Mouse (Mus musculus): Measurements from ENCODE around the gene Mrps27. TPM values are rescaled to one million over a fixed set of nuclear protein-coding genes. Genes with fewer than 3 reads are reported as not detected.
A peak's percentile ranks its signal among the peaks of the same experiment; 100 is the strongest.

Mrps27 gene
- polyA plus RNA-seq, 1 experiment from 2014 or later: 64.1 TPM

- peak; percentile 99 for DNase-seq (ENCODE audit: low spot score, missing footprints)
- H3K4me3 ChIP-seq (ENCODE audit: low read depth, low read length): no peak overlapping the region
- no peaks in the 10 kb centered on the region for H3K27me3 ChIP-seq (ENCODE audit: control insufficient read depth, insufficient read depth, low read length)
- ATAC-seq (ENCODE audit: low FRiP score): peak; percentile 42; the same call in 1 of the 2 replicates
- H3K36me3 ChIP-seq (ENCODE audit: control insufficient read depth, insufficient read depth, low read length): no peaks in the 10 kb centered on the region
- H3K9ac ChIP-seq (ENCODE audit: low read length): no peak overlapping the region
- H3K27ac ChIP-seq (ENCODE audit: low read depth, low read length): no peak overlapping the region
- H3K4me2 ChIP-seq: no peak overlapping the region
- H3K4me1 ChIP-seq (ENCODE audit: control insufficient read depth, insufficient read depth, low read length): no peaks in the 10 kb centered on the region
- H3K9me3 ChIP-seq (ENCODE audit: control insufficient read depth, low read length): no peaks in the 10 kb centered on the region
- WGBS: 31% methylated on average over 6 of the region's 6 CpGs
These were observed 31.0 kb downstream of the Mrps27 start for GRCm38 (mm10) chr13:99375550-99375949.

- no peaks in the 10 kb centered on the region for H3K27me3 ChIP-seq (ENCODE audit: control insufficient read depth, insufficient read depth, low read length)
- H3K9ac ChIP-seq (ENCODE audit: low read length): no peak overlapping the region
- WGBS: 93% methylated on average over 6 of the region's 6 CpGs
- no peaks in the 10 kb centered on the region for H3K36me3 ChIP-seq (ENCODE audit: control insufficient read depth, insufficient read depth, low read length)
- no peaks in the 10 kb centered on the region for H3K9me3 ChIP-seq (ENCODE audit: control insufficient read depth, low read length)
- no peak overlapping the region for H3K4me3 ChIP-seq (ENCODE audit: low read depth, low read length)
- no peak overlapping the region for H3K27ac ChIP-seq (ENCODE audit: low read depth, low read length)
- ATAC-seq (ENCODE audit: low FRiP score) (no peak), DNase-seq (ENCODE audit: low spot score, missing footprints) (no peak)
- H3K4me1 ChIP-seq (ENCODE audit: control insufficient read depth, insufficient read depth, low read length): peaks cover under 1% of the 10 kb centered on the region; the same call in 1 of the 2 replicates
- no peak overlapping the region for H3K4me2 ChIP-seq
These were observed 32.5 kb downstream of the Mrps27 start for GRCm38 (mm10) chr13:99377055-99377454.

GRCm38 (mm10) chr13:99378223-99378622 lies 33.6 kb downstream of the Mrps27 start:
- DNase-seq (ENCODE audit: low spot score, missing footprints): no peak
- ATAC-seq (ENCODE audit: low FRiP score): no peak
- H3K4me1 ChIP-seq (ENCODE audit: control insufficient read depth, insufficient read depth, low read length): peaks cover 2% of the 10 kb centered on the region; the same call in 1 of the 2 replicates
- no peak overlapping the region for H3K4me3 ChIP-seq (ENCODE audit: low read depth, low read length)
- H3K27ac ChIP-seq (ENCODE audit: low read depth, low read length): no peak overlapping the region
- H3K9ac ChIP-seq (ENCODE audit: low read length): no peak overlapping the region
- no peak overlapping the region for H3K4me2 ChIP-seq
- no peaks in the 10 kb centered on the region for H3K27me3 ChIP-seq (ENCODE audit: control insufficient read depth, insufficient read depth, low read length)
- no peaks in the 10 kb centered on the region for H3K36me3 ChIP-seq (ENCODE audit: control insufficient read depth, insufficient read depth, low read length)
- 87% methylated on average over 1 of the region's 1 CpGs for WGBS
- H3K9me3 ChIP-seq (ENCODE audit: control insufficient read depth, low read length): no peaks in the 10 kb centered on the region

- no peak overlapping the region for H3K9ac ChIP-seq (ENCODE audit: low read length)
- no peak overlapping the region for H3K4me2 ChIP-seq
- 51% methylated on average over 6 of the region's 6 CpGs for WGBS
- ATAC-seq (ENCODE audit: low FRiP score): peak; percentile 69
- H3K4me1 ChIP-seq (ENCODE audit: control insufficient read depth, insufficient read depth, low read length): peaks cover 7% of the 10 kb centered on the region
- no peak overlapping the region for H3K4me3 ChIP-seq (ENCODE audit: low read depth, low read length)
- no peak overlapping the region for H3K27ac ChIP-seq (ENCODE audit: low read depth, low read length)
- no peaks in the 10 kb centered on the region for H3K9me3 ChIP-seq (ENCODE audit: control insufficient read depth, low read length)
- no peaks in the 10 kb centered on the region for H3K36me3 ChIP-seq (ENCODE audit: control insufficient read depth, insufficient read depth, low read length)
- DNase-seq (ENCODE audit: low spot score, missing footprints): peak; percentile 75
- H3K27me3 ChIP-seq (ENCODE audit: control insufficient read depth, insufficient read depth, low read length): no peaks in the 10 kb centered on the region
These were observed 37.8 kb downstream of the Mrps27 start for GRCm38 (mm10) chr13:99382373-99382772.

- H3K9me3 ChIP-seq (ENCODE audit: control insufficient read depth, low read length): no peaks in the 10 kb centered on the region
- no peak overlapping the region for H3K27ac ChIP-seq (ENCODE audit: low read depth, low read length)
- no peaks in the 10 kb centered on the region for H3K36me3 ChIP-seq (ENCODE audit: control insufficient read depth, insufficient read depth, low read length)
- ATAC-seq (ENCODE audit: low FRiP score) (no peak), DNase-seq (ENCODE audit: low spot score, missing footprints) (no peak)
- H3K27me3 ChIP-seq (ENCODE audit: control insufficient read depth, insufficient read depth, low read length): no peaks in the 10 kb centered on the region
- H3K4me3 ChIP-seq (ENCODE audit: low read depth, low read length): no peak overlapping the region
- 53% methylated on average over 7 of the region's 7 CpGs for WGBS
- H3K4me1 ChIP-seq (ENCODE audit: control insufficient read depth, insufficient read depth, low read length): peaks cover 7% of the 10 kb centered on the region
- H3K9ac ChIP-seq (ENCODE audit: low read length): no peak overlapping the region
- no peak overlapping the region for H3K4me2 ChIP-seq
These were observed 40.1 kb downstream of the Mrps27 start for GRCm38 (mm10) chr13:99384555-99385203.

GRCm38 (mm10) chr13:99385911-99386310 lies 41.3 kb downstream of the Mrps27 start:
- ATAC-seq (ENCODE audit: low FRiP score): no peak
- WGBS: 90% methylated on average over 4 of the region's 6 CpGs
- no peak for DNase-seq (ENCODE audit: low spot score, missing footprints)

GRCm38 (mm10) chr13:99386341-99386740 lies 41.8 kb downstream of the Mrps27 start:
- Histone ChIP-seq H3K4me3 (ENCODE audit: low read depth, low read length) (no peak overlapping the region), H3K36me3 (ENCODE audit: control insufficient read depth, insufficient read depth, low read length) (no peaks in the 10 kb centered on the region), H3K27me3 (ENCODE audit: control insufficient read depth, insufficient read depth, low read length) (no peaks in the 10 kb centered on the region), H3K4me2 (no peak overlapping the region), H3K9ac (ENCODE audit: low read length) (no peak overlapping the region), H3K4me1 (ENCODE audit: control insufficient read depth, insufficient read depth, low read length) (peaks cover 7% of the 10 kb centered on the region), H3K27ac (ENCODE audit: low read depth, low read length) (no peak overlapping the region), H3K9me3 (ENCODE audit: control insufficient read depth, low read length) (no peaks in the 10 kb centered on the region)
- 89% methylated on average over 7 of the region's 7 CpGs for WGBS
- no peak for ATAC-seq (ENCODE audit: low FRiP score)
- peak; percentile 8 for DNase-seq (ENCODE audit: low spot score, missing footprints)

More at GRCm38 (mm10) chr13:99385911-99386310, 41.3 kb downstream of the Mrps27 start:
- Histone ChIP-seq H3K27me3 (ENCODE audit: control insufficient read depth, insufficient read depth, low read length) (no peaks in the 10 kb centered on the region), H3K9me3 (ENCODE audit: control insufficient read depth, low read length) (no peaks in the 10 kb centered on the region), H3K36me3 (ENCODE audit: control insufficient read depth, insufficient read depth, low read length) (no peaks in the 10 kb centered on the region), H3K27ac (ENCODE audit: low read depth, low read length) (no peak overlapping the region), H3K4me2 (no peak overlapping the region), H3K9ac (ENCODE audit: low read length) (no peak overlapping the region), H3K4me3 (ENCODE audit: low read depth, low read length) (no peak overlapping the region), H3K4me1 (ENCODE audit: control insufficient read depth, insufficient read depth, low read length) (peaks cover 7% of the 10 kb centered on the region)

GRCm38 (mm10) chr13:99387901-99388811 lies 43.6 kb downstream of the Mrps27 start:
- 80% methylated on average over 7 of the region's 7 CpGs for WGBS

GRCm38 (mm10) chr13:99391417-99391816 lies 46.8 kb downstream of the Mrps27 start:
- Histone ChIP-seq H3K9me3 (ENCODE audit: control insufficient read depth, low read length) (no peaks in the 10 kb centered on the region), H3K27me3 (ENCODE audit: control insufficient read depth, insufficient read depth, low read length) (no peaks in the 10 kb centered on the region), H3K9ac (ENCODE audit: low read length) (no peak overlapping the region), H3K4me2 (no peak overlapping the region), H3K4me1 (ENCODE audit: control insufficient read depth, insufficient read depth, low read length) (peaks cover 18% of the 10 kb centered on the region), H3K4me3 (ENCODE audit: low read depth, low read length) (no peak overlapping the region), H3K27ac (ENCODE audit: low read depth, low read length) (no peak overlapping the region), H3K36me3 (ENCODE audit: control insufficient read depth, insufficient read depth, low read length) (no peaks in the 10 kb centered on the region)
- 88% methylated on average over 3 of the region's 3 CpGs for WGBS
- DNase-seq (ENCODE audit: low spot score, missing footprints): no peak
- no peak for ATAC-seq (ENCODE audit: low FRiP score)

More at GRCm38 (mm10) chr13:99387901-99388811, 43.6 kb downstream of the Mrps27 start:
- H3K4me1 ChIP-seq (ENCODE audit: control insufficient read depth, insufficient read depth, low read length): peaks cover 8% of the 10 kb centered on the region
- no peaks in the 10 kb centered on the region for H3K36me3 ChIP-seq (ENCODE audit: control insufficient read depth, insufficient read depth, low read length)
- H3K9ac ChIP-seq (ENCODE audit: low read length): no peak overlapping the region
- H3K4me2 ChIP-seq: no peak overlapping the region
- H3K27me3 ChIP-seq (ENCODE audit: control insufficient read depth, insufficient read depth, low read length): no peaks in the 10 kb centered on the region
- no peak overlapping the region for H3K4me3 ChIP-seq (ENCODE audit: low read depth, low read length)
- DNase-seq (ENCODE audit: low spot score, missing footprints): peak; percentile 35
- H3K9me3 ChIP-seq (ENCODE audit: control insufficient read depth, low read length): no peaks in the 10 kb centered on the region
- ATAC-seq (ENCODE audit: low FRiP score): no peak
- no peak overlapping the region for H3K27ac ChIP-seq (ENCODE audit: low read depth, low read length)
